Mouse (Mus musculus): ENCODE data around the gene Zbed4.
"Not testable (repeated sequence)": the region's sequence is repeated elsewhere in the genome, so short reads cannot be mapped to it uniquely, and the experiment has no call there.

The Zbed4 gene

DNA sequence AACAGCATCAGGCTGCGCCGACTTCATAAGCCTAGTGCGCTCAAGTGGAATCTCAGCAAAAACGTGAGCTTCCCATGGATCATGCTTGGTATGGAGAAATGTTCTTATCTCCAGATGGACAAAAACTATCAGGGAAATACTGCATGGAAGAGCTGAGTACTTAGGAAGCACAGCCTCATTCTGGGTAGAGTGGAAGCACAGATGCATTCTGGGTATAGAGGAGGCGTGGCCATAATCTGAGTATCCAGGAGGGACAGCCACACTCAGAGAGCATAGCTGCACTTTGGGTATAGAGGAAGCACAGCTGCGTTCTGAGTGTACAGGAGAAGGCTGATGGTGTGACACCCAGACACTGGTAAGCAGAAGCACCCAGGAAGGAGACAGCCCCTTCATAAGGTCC lies 50.9 kb downstream of the Zbed4 start:
- no peak for DNase-seq (ENCODE audit: extremely low read depth, insufficient read length, low spot score)

DNA sequence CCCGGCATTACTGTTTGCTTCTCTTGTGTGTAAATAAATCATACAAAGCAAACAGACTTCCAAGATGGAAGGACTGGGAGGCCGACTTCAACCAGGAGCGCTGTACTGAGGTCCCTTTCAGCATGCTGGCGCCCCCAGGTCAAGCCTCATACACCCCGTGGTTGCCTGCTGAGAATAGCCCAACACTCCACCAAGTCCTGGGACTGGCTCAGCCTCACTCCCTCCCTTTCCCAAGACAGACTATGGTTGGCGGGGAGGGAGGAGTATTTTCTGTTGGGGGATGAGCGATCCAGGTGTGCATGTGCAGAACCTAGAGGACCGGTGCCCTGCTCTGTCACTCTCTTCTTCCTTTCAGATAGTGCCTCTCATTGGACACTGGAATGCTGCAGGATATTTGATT lies 56.7 kb downstream of the Zbed4 start:
- DNase-seq (ENCODE audit: extremely low read depth, insufficient read length, low spot score): no peak

DNA sequence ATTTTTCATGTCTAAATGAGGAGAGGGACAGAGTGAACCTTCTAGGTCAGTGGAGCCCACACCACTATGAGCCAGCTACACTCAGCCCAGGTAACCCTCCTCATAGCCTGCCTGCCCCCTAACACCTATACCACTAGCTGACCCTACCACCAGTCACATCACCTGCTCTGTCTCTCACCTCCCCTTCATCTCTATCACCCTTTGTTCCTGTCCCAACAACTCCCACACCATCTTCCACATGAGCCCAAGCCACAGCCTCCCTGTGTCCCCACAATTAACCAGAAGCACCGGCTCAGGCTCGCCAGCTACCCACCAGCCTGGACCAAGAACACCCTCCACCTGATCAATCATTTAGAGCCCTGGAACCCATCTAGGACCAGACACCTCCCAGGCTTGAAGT lies 58.9 kb downstream of the Zbed4 start:
- no peak for DNase-seq (ENCODE audit: extremely low read depth, insufficient read length, low spot score)

DNA sequence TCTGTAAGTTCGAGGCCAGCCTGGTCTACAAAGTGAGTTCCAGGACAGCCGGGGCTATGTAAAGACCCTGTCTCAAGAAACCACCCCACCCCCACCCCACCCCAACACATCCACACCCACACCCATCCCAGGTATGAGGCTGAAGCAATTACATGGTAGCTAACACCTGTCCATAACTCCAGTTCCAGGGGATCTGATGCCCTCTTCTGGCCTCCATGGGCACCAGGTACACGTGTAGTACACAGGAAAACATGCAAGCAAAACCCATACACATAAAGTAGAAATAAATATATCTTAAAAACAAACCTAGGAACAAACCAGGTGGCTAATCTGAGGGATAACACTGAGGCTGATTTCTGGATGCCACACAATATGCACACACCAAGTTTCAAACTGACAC lies 61.8 kb downstream of the Zbed4 start:
- no peak for DNase-seq (ENCODE audit: extremely low read depth, insufficient read length, low spot score)

DNA sequence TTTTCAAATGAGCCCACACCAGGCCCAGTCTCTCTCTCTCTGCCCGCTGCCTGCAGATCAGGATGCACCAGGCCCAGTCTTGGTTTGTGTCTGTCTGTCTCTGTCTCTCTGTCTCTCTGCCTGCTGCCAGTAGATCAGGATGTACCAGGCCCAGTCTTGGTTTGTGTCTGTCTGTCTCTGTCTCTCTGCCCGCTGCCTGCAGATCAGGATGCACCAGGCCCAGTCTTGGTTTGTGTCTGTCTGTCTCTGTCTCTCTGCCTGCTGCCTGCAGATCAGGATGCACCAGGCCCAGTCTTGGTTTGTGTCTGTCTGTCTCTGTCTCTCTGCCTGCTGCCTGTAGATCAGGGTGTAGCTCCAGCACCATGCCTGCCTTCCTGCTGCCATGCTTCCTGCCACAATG lies 62.4 kb downstream of the Zbed4 start:
- not testable (repeated sequence) for DNase-seq (ENCODE audit: extremely low read depth, insufficient read length, low spot score)

DNA sequence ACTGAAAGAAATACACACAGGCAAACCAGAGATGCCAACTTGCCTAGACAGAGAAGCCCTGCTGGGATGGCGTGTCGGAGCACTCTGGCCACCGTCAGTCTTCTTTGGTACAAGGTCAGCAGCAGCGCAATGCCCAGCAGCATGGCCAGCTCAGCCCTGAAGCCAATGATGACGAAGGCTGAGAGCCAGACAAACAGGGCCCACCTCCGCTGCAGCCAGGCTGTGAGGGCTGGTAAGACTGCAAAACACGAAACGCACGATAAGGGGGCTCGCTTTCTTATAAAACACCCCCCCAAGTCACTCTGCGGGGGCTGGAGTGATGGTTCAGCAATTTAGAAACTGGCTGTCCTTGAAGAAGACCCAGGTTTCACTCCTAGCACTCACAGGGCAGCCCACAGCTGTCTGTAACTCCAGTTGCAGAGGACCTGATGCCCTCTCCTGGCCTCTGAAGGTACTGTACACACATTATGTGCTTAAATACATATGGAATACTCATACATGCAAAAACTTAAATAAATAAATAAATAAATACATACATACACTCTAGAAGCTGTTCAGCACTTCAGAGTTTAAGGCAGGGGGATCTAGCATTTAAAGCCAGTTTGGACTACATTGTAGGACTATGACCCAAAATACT lies 63.1 kb downstream of the Zbed4 start:
- DNase-seq (ENCODE audit: extremely low read depth, insufficient read length, low spot score): no peak

DNA sequence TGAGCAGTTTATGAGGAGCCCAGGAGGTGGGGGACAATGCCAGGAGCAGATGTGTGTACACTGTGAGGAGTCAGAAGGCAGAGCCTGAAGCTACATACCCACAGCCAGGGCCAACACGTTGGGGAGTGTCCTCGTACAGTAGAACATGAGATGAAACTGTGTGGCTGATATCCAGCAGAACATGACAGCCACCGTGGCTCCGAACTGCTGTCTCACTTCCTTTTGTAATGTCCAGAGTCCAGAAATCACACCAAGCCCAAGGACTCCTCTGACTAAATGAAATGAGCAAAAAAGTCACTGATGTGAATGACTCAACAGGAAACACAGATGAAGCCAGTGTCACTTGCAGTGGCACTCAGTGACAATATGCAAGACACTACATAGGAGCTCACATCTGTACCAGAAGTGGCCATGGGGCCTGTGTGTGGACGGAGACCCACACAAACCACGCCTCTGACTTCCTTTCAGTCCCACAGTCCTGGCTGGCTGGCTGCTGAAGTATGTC lies 63.8 kb downstream of the Zbed4 start:
- no peak for DNase-seq (ENCODE audit: extremely low read depth, insufficient read length, low spot score)

DNA sequence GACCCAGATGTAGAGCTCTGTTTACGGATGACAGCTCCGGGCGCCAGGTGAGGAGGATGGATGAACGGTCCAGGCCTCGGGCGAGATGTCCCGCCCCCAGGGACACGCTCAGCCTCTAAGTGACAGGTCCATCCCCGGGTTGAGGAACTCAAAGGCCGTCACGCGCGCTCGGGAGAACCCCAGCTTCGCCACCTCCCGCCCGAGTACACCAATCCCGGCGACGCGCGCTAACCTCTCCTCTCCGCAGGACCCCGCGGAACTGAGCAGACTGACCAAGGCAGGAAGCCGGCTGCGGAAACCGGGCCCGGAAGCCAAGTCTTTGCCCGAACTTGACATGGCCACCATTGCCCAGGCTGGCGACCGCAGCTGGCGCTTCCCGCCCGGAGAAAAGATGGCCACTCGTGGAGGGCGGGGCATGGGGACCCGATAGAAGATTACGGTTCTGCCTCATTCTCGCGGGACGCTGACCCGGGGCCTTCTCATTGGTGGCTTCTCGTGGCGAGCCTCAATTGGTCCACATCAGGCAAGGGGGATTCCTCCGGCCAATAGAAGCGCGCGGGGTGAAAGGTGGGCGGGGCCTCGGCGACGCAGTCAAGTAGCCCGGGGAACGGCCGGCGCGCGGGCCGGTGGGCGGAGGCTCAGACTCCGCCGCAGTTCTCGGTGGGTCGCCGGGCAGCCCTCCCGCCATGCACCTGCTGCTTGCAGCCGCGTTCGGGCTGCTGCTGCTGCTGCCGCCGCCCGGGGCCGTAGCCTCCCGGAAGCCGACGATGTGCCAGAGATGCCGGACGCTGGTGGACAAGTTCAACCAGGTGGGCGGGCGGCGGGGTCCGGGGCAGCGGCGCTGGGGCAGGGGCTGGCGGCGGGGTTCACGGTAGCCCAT lies 67.8 kb downstream of the Zbed4 start, which contains the start of the genes Alg12 and Creld2:
Gene Alg12, minus strand, starts transcription at position 293 of the 880 bp plus-strand sequence.
Gene Creld2, plus strand, starts transcription at position 621 of the 880 bp plus-strand sequence.
- peak; percentile 99 for DNase-seq (ENCODE audit: extremely low read depth, insufficient read length, low spot score)

DNA sequence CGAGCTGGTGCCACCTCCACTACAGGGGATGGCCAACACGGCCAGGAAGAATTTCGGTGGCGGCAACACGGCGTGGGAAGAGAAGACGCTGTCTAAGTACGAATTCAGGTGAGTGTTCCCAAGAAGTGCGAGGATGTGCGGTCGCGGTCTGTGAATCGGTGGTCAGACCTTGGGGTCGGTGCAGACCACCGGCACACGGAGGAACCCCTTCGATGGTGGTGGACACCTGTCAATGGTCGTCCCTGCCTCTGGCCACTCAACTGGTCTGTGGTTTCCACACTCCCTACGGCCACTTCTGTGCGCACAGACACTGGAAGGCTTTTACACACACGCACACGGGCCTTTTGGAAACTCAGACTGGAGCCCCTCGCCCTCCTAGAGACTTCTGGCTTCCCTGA lies 68.4 kb downstream of the Zbed4 start:
- no peak for DNase-seq (ENCODE audit: extremely low read depth, insufficient read length, low spot score)

DNA sequence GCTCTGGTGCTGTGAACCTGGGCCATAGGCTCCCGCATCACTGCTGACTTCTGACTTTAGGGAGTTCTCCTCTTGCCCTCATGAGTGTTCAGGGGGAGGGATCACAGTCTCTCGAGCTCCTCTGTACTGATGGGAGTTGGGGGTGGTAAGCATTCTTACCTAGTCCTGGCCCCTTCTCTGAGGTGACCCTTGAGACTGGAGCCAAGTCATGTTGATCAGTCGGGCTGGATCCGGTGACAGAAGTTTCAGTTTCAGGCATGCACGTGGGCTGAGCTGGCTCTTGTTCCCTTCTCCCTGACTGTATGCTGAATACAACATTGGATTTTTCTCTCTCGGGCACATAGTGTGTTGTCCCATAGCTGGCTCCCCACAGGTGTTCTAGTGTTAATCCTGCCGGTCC lies 69.9 kb downstream of the Zbed4 start:
- DNase-seq (ENCODE audit: extremely low read depth, insufficient read length, low spot score): no peak

DNA sequence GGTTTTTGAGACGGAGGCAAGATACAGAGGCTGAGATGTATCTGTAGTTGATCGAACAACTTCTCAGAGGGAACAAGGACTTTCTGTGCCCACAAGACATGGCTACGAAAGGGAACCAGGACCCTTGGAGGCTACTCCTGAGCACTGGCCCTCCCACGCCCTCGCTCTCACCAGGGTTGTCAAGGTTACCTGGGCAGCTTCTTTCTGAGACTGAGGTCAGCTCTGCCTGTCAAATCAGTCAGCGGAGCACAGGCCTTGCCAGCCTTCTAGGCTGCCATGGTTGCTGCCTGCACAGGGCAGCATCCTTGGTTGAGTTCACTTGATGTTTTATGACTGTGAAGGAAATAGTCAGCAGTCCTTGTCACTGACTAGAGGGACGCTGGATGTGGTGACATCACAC lies 71.1 kb downstream of the Zbed4 start:
- DNase-seq (ENCODE audit: extremely low read depth, insufficient read length, low spot score): no peak

DNA sequence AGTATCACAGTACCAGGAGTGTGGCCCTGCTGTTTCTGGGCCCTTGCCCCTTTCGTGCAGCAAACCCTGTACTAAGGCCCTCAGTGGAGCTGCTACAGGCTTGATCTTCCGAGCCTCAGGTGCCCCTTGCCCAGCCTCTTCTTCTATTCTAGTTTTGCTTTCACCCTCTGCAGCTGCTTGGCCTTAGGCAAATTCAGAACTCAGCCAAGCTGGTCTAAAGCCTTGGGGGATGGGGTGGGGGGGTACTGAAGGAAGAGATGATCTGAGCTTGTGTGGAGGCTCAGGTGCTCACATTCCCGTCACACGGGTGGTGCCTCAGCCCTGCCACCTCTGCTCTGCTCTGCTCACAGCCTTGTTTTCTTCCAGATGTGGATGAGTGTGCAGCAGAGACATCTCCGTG lies 71.9 kb downstream of the Zbed4 start:
- DNase-seq (ENCODE audit: extremely low read depth, insufficient read length, low spot score): no peak

DNA sequence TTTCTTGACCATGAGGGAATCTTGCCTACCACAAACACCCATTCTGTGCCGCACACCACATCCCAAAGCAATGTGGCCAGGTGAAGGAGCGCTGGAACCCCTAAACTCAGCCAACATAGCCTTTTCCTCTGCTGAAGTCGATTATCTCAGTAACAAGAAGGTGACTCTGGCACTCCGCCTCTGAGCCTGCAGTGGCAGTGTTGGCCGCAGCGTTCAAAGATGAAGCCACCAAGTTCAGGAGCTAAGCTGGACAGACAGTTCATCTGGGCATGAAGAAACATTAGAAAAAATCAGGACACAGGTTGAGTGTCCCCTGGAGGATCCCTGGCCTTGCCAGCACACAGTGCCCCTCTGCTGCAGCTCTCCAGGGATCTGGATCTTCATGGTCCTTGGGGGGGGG lies 76.0 kb downstream of the Zbed4 start:
- no peak for DNase-seq (ENCODE audit: extremely low read depth, insufficient read length, low spot score)

DNA sequence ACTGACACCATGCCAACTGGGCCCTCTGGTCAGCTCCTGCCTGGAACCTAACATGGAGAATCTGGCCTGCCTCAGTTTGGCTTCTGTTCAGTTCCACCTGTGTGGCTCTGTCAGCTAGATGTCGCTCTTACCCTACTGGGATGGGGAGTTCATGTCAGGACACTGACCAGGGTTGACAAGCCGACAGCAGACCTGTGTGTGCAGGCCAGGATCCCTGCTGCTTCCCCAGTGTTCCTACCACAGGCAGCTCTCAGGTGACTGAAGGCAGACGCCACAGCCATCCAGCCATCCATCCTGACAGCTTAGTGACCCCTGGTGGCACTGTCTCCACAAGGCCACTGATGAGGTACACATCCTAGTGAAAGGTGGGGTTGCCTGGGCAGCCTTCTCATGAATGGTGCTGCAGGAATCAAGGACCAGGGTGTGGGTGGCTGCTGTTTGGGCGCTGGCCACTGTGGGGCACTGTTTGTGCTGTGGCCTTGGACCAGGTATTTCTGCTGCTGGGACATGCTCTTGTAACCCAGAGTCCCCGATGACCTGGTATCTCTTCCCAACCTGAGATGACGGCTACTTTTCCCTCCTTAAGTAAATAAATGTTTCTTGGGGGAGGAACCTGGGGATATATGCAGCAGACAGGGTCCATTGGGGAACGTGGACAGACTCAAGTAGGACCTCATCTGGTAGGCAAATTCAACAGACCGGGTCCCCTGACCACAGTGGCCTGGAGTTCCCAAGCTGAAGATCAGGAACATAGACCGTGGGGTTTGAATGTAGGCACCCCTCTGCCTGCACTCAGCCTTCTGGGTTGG lies 76.7 kb downstream of the Zbed4 start:
- DNase-seq (ENCODE audit: extremely low read depth, insufficient read length, low spot score): peak; percentile 70

DNA sequence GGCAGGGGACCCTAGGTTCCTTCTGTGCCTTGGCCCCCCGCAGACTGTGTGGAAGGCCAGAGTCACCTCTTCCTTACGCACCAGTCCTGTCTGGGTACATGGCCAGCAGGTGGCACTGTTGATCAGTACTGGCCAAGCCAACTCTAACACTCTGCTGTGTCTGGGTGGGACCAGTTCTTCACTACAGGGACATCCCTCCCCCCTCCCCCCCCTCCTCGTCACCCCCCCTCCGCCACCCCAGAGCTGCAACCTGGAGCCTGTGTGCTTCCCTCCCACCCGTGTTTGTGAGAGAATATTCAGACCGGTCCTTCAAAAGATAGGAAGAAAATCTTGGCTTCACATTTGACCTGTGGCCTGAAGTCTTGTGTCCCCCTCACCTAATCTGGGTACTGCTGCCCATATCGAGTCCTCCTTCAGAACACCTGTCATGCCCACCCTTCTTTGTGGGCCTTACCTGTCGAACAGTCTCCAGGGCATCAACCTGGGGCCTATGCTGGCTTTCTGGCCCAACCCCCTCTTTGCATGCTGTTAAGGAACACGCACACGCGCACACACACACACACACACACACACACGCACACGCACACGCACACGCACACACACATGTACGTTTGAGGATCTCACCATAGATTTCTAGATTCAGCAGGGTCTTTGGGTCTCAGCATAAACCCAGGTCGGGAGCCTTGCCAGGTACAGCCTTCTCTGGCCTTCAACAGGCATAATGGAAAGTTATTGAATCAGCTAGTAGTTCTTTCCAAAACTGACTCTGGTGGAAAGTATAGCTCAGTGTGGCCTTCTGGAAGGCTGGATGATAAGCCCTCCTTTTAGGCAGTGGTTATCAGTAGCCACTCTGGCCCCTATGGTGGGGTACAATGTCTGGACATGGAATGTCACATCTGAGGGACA lies 77.6 kb downstream of the Zbed4 start:
- peak; percentile 78 for DNase-seq (ENCODE audit: extremely low read depth, insufficient read length, low spot score)

DNA sequence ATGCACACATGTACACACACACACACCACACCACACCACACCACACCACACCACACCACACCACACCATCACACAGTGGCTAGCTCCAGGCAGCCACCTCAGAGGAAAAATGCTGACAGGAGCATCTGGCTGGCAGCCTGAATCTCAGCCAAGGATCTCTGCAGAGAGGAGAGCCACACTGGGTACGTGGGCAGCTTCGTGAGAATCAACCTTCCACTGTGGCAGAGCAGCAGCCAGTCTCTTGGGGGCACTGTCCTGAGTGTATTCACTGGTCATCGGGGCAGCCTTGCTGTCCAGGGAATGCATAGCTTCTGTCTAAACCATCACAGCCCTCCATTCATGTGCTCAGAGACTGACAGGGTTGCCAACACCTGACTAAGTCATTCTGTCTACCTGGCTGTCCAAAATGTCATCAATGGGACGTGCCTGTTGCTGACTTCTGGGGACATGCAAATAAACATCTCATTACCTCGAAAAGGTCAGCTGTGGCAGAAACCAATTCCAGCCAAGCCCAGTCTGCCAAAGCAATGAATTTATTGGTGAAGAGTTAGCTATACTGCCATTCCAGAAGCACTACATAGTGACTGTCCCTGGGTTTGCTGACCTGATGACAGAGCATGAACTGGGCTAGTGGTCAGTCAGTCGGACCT lies 78.5 kb downstream of the Zbed4 start:
- DNase-seq (ENCODE audit: extremely low read depth, insufficient read length, low spot score): no peak

DNA sequence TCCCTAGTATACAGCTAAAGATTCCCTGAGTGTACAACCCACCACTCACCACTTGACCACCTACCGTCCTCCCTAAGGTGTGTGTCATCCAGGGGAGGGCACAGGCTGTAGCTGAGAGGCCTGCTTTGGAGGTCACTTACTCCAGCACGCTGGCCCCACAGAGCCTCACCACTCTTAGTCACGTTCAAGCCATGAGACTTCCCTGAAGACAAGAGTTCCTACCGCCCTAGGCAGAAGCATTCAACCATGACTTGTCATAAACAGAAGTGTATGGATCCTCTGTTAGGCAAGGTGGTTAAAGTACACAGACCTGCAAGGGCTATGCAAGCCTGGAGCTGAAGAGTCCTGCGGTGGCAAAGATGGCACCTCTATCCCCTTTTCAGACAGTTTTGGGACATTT lies 79.2 kb downstream of the Zbed4 start:
- DNase-seq (ENCODE audit: extremely low read depth, insufficient read length, low spot score): no peak

DNA sequence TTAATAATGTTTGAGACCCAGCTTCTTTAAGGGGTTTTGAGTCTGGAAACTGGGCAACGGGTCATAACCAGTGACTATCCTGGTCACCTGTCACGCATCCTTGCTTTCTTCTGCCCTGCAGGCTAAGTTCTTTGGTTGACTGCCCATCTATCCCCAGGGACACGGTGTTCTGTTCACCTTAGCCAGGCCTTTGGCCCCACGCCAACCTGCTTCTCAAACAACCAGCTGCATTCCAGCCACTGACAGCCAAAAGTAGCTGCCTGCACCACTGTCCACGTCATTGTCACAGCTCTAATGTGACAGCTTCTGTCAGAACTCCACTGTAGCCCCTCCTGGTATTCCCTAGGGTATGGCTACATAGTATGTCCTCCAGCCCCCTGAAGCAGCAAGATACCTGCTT lies 80.0 kb downstream of the Zbed4 start:
- DNase-seq (ENCODE audit: extremely low read depth, insufficient read length, low spot score): no peak

DNA sequence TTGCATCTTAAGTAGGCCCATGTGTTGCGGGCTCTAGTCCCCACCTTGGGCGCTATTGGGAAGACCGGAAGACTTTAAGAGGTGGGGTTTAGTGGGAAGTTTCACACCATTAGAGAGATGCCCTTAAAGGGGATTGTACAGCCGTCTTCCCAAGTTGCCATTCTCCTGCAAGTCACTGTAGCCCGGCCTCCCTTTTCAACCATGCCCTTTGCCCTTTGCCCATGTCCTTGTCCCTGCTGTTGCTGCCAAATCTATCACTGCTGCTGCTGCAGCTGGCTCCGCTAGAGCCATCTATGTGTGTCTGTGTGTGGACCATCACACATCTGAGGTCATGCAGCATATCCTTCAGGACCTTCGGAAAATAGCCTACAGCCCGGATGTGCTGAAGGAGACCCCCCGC lies 81.1 kb downstream of the Zbed4 start:
- no peak for DNase-seq (ENCODE audit: extremely low read depth, insufficient read length, low spot score)

Measured in 3134 (cell line).